Mouse (Mus musculus): Measurements from ENCODE around the gene Gm42372. TPM values are rescaled to one million over a fixed set of nuclear protein-coding genes. Genes with fewer than 3 reads are reported as not detected.
A peak's percentile ranks its signal among the peaks of the same experiment; 100 is the strongest.
"Not testable (repeated sequence)": the region's sequence is repeated elsewhere in the genome, so short reads cannot be mapped to it uniquely, and the experiment has no call there.

The Gm42372 gene
- polyA plus RNA-seq, 1 experiment from 2014 or later, result 0.24 TPM

GRCm38 (mm10) chr7:16948923-16949458 lies 33.9 kb upstream of the Gm42372 start:
- H3K27ac ChIP-seq, result no peak overlapping the region
- H3K36me3 ChIP-seq, result no peaks in the 10 kb centered on the region
- DNase-seq (ENCODE audit: low spot score), result no peak
- peaks cover 55% of the 10 kb centered on the region for H3K4me1 ChIP-seq
- WGBS, result 49% methylated on average over 8 of the region's 8 CpGs
- H3K27me3 ChIP-seq (ENCODE audit: insufficient read depth, poor library complexity, severe bottlenecking), result peaks cover 56% of the 10 kb centered on the region
- H3K4me3 ChIP-seq, result no peak overlapping the region
- H3K9me3 ChIP-seq, result no peaks in the 10 kb centered on the region

GRCm38 (mm10) chr7:16949908-16950841 lies 32.7 kb upstream of the Gm42372 start:
- Histone ChIP-seq H3K36me3 (no peaks in the 10 kb centered on the region), H3K27me3 (ENCODE audit: insufficient read depth, poor library complexity, severe bottlenecking) (peaks cover 47% of the 10 kb centered on the region), H3K27ac (peak overlapping the region; percentile 56), H3K4me3 (peak overlapping the region; percentile 49), H3K9me3 (no peaks in the 10 kb centered on the region), H3K4me1 (peaks cover 44% of the 10 kb centered on the region)
- DNase-seq (ENCODE audit: low spot score), result peak; percentile 91
- 12% methylated on average over 29 of the region's 29 CpGs for WGBS

- Histone ChIP-seq H3K9me3 (no peaks in the 10 kb centered on the region), H3K4me3 (no peak overlapping the region), H3K4me1 (peaks cover 35% of the 10 kb centered on the region), H3K36me3 (no peaks in the 10 kb centered on the region), H3K27ac (no peak overlapping the region), H3K27me3 (ENCODE audit: insufficient read depth, poor library complexity, severe bottlenecking) (peaks cover 38% of the 10 kb centered on the region)
- WGBS, result 28% methylated on average over 18 of the region's 18 CpGs
- peak; percentile 93 for DNase-seq (ENCODE audit: low spot score)
Measured at GRCm38 (mm10) chr7:16950861-16951635, 31.8 kb upstream of the Gm42372 start.

GRCm38 (mm10) chr7:16953776-16954175 lies 29.1 kb upstream of the Gm42372 start:
- WGBS, result 52% methylated on average over 2 of the region's 2 CpGs
- not testable (repeated sequence) for H3K9me3 ChIP-seq; H3K4me3 ChIP-seq; H3K36me3 ChIP-seq; DNase-seq (ENCODE audit: low spot score); H3K27ac ChIP-seq
- peaks cover 11% of the 10 kb centered on the region; the same call in 1 of the 2 replicates for H3K4me1 ChIP-seq
- peaks cover 11% of the 10 kb centered on the region for H3K27me3 ChIP-seq (ENCODE audit: insufficient read depth, poor library complexity, severe bottlenecking)

GRCm38 (mm10) chr7:16955712-16956111 lies 27.2 kb upstream of the Gm42372 start:
- peaks cover 9% of the 10 kb centered on the region for H3K4me1 ChIP-seq
- H3K27ac ChIP-seq, result no peak overlapping the region
- H3K4me3 ChIP-seq, result no peak overlapping the region
- DNase-seq (ENCODE audit: low spot score), result no peak
- no peaks in the 10 kb centered on the region for H3K36me3 ChIP-seq
- H3K27me3 ChIP-seq (ENCODE audit: insufficient read depth, poor library complexity, severe bottlenecking), result peaks cover 12% of the 10 kb centered on the region
- WGBS, result 61% methylated on average over 4 of the region's 4 CpGs
- no peaks in the 10 kb centered on the region for H3K9me3 ChIP-seq

- no peak for DNase-seq (ENCODE audit: low spot score)
- 62% methylated on average over 15 of the region's 15 CpGs for WGBS
- Histone ChIP-seq H3K36me3 (no peaks in the 10 kb centered on the region), H3K9me3 (no peaks in the 10 kb centered on the region), H3K4me3 (no peak overlapping the region), H3K4me1 (peaks cover 6% of the 10 kb centered on the region), H3K27ac (no peak overlapping the region), H3K27me3 (ENCODE audit: insufficient read depth, poor library complexity, severe bottlenecking) (peaks cover 22% of the 10 kb centered on the region)
Measured at GRCm38 (mm10) chr7:16956410-16957265, 26.2 kb upstream of the Gm42372 start.

- Histone ChIP-seq H3K9me3 (no peaks in the 10 kb centered on the region), H3K27ac (no peak within 1 kb of the TSS)
- 33% methylated on average over 17 of the region's 17 CpGs for WGBS
Measured at GRCm38 (mm10) chr7:16959539-16960187, 23.2 kb upstream of the Gm42372 start, which contains the start of gene Pnmal1. TSS of gene Pnmal1 (plus strand) at chr7:16959679.

GRCm38 (mm10) chr7:16961678-16962077 lies 21.2 kb upstream of the Gm42372 start:
- peaks cover 6% of the 10 kb centered on the region for H3K4me1 ChIP-seq
- no peaks in the 10 kb centered on the region for H3K36me3 ChIP-seq
- 70% methylated on average over 5 of the region's 5 CpGs for WGBS
- no peaks in the 10 kb centered on the region for H3K9me3 ChIP-seq
- no peak overlapping the region for H3K4me3 ChIP-seq
- H3K27me3 ChIP-seq (ENCODE audit: insufficient read depth, poor library complexity, severe bottlenecking), result peaks cover 23% of the 10 kb centered on the region
- DNase-seq (ENCODE audit: low spot score), result no peak
- no peak overlapping the region for H3K27ac ChIP-seq

More at GRCm38 (mm10) chr7:16959539-16960187, 23.2 kb upstream of the Gm42372 start, which contains the start of gene Pnmal1:
- no peak for DNase-seq (ENCODE audit: low spot score)
- Histone ChIP-seq H3K27me3 (ENCODE audit: insufficient read depth, poor library complexity, severe bottlenecking) (peaks cover 23% of the 10 kb centered on the region), H3K4me3 (peak within 1 kb of the TSS; percentile 27; the same call in 1 of the 2 replicates), H3K36me3 (no peaks in the 10 kb centered on the region), H3K4me1 (peaks cover 6% of the 10 kb centered on the region)

- Histone ChIP-seq H3K9me3 (no peaks in the 10 kb centered on the region), H3K27ac (no peak overlapping the region), H3K36me3 (no peaks in the 10 kb centered on the region), H3K27me3 (ENCODE audit: insufficient read depth, poor library complexity, severe bottlenecking) (no peaks in the 10 kb centered on the region), H3K4me1 (no peaks in the 10 kb centered on the region), H3K4me3 (no peak overlapping the region)
- WGBS, result 79% methylated on average over 6 of the region's 6 CpGs
- DNase-seq (ENCODE audit: low spot score), result no peak
Measured at GRCm38 (mm10) chr7:16968414-16968813, 14.5 kb upstream of the Gm42372 start.

- WGBS, result 81% methylated on average over 3 of the region's 3 CpGs
- no peak overlapping the region for H3K27ac ChIP-seq
- no peaks in the 10 kb centered on the region for H3K27me3 ChIP-seq (ENCODE audit: insufficient read depth, poor library complexity, severe bottlenecking)
- H3K4me1 ChIP-seq, result peaks cover 6% of the 10 kb centered on the region; the same call in 1 of the 2 replicates
- no peak for DNase-seq (ENCODE audit: low spot score)
- no peaks in the 10 kb centered on the region for H3K36me3 ChIP-seq
- no peak overlapping the region for H3K4me3 ChIP-seq
- H3K9me3 ChIP-seq, result no peaks in the 10 kb centered on the region
Measured at GRCm38 (mm10) chr7:16971160-16971559, 11.7 kb upstream of the Gm42372 start.

GRCm38 (mm10) chr7:16974018-16974417 lies 8.9 kb upstream of the Gm42372 start:
- Histone ChIP-seq H3K4me3 (no peak overlapping the region), H3K9me3 (no peaks in the 10 kb centered on the region), H3K4me1 (peaks cover 10% of the 10 kb centered on the region; the same call in 1 of the 2 replicates), H3K36me3 (no peaks in the 10 kb centered on the region), H3K27ac (no peak overlapping the region), H3K27me3 (ENCODE audit: insufficient read depth, poor library complexity, severe bottlenecking) (no peaks in the 10 kb centered on the region)
- no peak for DNase-seq (ENCODE audit: low spot score)
- WGBS, result 47% methylated on average over 6 of the region's 6 CpGs
